Mouse (Mus musculus): Measurements from ENCODE around the gene Nppa.
"Not testable (repeated sequence)": the region's sequence is repeated elsewhere in the genome, so short reads cannot be mapped to it uniquely, and the experiment has no call there.

Nppa gene

GRCm38 (mm10) chr4:148011332-148011731, 10.8 kb downstream of the Nppa start:
- no peak for DNase-seq (ENCODE audit: extremely low spot score)

GRCm38 (mm10) chr4:148012216-148012615, 11.7 kb downstream of the Nppa start:
- DNase-seq (ENCODE audit: extremely low spot score) = no peak

DNA sequence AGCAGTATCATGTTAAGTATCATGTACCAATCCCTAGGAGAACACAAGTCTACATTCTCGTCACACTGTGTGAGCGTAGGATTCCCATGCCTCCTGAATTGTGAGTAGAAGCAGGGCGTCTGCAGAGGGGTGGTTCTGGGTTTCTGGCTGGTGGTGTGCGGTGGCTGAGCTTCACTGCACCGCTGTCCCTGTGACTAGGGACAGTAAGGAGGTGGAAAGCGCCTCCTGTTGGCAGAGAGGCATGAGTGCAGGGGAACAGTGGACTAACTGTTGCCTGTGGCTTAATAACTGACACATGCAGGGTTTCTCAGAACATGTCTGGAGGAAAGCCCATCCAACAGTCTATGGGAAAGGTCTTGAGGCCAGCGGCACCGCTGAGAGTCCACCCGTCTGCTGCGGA, 14.9 kb downstream of the Nppa start:
- no peak for DNase-seq (ENCODE audit: extremely low spot score)

DNA sequence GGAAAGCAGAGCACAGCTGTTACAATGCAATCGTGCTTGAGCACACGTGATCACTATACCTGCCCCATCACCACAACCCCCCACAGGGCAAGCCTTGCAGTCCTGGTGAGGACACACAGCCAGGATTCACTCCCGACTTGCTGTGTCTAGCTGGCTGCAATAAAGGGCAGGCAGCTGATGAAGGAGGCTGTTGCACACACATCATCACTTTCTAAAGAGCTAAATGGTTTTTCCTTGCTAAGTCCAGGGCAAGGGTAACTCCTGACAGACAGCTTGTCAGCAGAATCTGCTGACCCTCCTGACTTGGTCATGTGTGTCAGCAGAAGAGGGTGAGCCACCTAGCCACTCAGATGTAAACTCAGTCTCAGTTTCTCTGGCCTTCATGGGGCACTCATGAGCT, 16.5 kb downstream of the Nppa start:
- no peak for DNase-seq (ENCODE audit: extremely low spot score)

- DNase-seq (ENCODE audit: extremely low spot score) = no peak
Measured at GRCm38 (mm10) chr4:148018410-148018809, 17.9 kb downstream of the Nppa start.

DNA sequence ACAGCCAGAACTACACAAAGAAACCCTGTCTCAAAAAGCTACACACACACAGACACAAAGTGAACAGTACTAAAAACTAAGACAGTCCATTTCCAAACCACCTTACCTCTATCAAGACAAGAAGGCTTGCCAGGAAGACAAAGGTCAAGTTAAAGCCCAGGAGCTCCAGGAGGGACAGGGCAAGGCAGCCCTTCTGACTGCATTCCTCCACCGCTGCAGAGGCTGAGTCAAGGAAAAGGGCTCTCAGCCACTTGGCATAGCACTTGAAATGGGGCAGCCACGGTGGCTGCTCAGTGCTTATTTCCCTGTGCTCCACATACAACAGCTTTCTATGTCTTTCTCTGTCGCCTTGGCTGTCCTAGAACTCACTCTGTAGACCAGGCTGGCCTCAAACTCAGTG, 23.5 kb downstream of the Nppa start:
- no peak for DNase-seq (ENCODE audit: extremely low spot score)

DNA sequence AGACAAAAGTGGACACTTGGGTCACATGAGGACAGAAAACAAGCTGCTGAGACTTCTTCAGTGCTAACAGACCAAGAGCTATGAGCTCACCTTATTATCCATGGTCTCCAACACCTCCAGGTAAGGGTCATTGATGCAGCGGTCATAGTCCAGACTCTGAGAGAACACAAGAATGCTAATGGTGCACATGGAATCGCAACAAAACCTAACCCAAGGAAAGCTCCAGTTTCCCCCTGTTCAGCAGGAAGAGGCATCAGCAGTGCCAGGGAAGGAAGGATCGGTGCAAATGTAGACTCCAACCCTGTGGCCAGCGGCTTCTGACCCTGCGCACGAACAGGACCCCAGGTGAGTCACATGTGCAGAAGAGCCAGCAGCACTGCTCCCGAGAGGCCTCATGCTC, 28.8 kb downstream of the Nppa start:
- DNase-seq (ENCODE audit: extremely low spot score) = no peak

- DNase-seq (ENCODE audit: extremely low spot score) = no peak
Measured at GRCm38 (mm10) chr4:148030506-148030905, 30.0 kb downstream of the Nppa start.

- no peak for DNase-seq (ENCODE audit: extremely low spot score)
Measured at GRCm38 (mm10) chr4:148033858-148034410, 33.4 kb downstream of the Nppa start.

DNA sequence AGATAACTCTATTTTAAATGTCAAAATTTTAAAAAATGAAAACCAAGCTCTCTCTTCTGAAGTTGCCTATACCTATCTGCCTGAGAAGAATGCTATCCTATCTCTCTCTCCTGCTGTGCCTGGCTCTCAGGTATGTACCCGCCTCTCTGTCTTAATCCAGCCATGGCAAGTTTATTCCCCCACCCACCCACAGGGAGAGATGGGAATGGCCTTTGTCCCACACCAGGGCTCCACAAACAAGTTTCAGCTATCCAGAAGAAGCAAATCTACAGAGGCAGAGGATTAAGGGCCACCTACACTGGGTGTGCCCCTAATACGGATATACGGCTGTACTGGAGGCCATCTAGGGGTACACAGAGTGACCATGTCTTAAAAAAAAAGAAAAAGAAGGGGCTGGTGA, 34.9 kb downstream of the Nppa start:
- DNase-seq (ENCODE audit: extremely low spot score) = no peak

GRCm38 (mm10) chr4:148038079-148038599, 37.6 kb downstream of the Nppa start:
- no peak for DNase-seq (ENCODE audit: extremely low spot score)

DNA sequence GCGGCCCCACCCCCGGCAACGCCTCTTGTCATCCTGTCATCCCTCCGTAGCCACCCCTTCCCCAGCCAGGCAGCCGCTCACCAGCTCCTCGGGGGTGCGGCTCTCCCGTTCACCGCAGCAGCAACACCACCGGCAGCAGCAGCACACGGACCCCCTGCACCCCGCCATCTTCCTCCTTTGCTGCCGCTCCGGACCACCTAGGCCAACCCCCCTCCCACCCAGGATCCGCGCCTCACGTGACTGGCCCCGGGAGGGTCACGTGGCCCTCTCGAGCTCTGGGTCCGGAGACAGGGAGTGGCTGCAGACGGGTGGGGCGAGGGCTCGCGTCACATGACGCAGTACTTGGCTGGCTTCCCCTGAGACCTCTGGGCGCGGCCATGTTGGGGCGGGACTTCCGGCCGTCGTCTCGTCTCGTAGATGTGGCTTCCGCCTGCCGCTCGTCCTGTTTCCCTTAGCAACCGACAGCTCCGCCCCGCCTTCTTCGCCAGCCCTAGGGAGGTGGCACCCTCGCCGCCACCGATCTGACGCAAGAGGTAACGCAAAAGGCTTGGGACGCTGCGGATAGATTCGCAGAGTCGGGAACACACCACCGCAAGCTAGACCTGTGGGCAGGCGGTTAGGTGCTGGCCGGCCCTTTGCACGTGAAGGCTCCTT, 38.2 kb downstream of the Nppa start, which contains the start of the genes Clcn6 and Mthfr:
Gene Clcn6, minus strand, starts transcription at position 222 of the 654 bp plus-strand sequence.
Gene Mthfr, plus strand, starts transcription at position 478 of the 654 bp plus-strand sequence.
- peak; percentile 98 for DNase-seq (ENCODE audit: extremely low spot score)

DNA sequence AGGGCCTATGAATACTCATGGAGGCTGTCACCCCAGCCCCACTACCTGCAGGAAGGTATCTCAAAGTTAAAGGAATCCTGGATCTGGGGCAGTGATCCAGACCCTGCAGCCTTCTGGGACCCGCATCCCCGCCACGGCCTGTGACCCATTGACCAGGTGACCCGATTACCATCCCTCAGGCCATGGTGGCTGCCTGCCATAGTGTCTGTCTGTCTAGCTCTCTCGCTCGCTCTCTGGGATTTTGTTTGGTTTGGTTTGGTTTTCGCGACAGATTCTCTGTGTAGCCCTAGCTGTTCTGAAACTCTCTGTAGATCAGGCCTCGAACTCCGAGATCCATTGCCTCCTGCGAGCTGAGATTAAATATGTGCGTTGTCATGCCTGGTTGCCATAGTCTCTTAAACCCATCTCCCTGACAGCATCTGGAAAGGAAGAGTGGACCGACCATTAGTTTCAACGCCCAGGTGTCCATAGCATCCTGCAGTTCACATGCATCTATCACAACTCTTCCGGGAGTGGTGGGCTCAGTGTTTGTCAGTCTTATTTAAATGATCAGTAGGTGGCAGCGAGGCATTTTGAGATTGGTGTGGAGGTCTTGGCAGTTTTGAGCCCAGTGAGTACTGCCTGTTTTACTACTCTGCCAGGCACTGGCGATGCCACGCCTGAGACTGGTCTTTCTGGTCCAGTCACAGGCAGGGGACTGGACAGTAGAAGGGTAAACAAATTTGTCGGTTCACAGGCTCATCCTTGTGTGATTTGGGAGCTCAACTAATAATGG, 38.9 kb downstream of the Nppa start:
- DNase-seq (ENCODE audit: extremely low spot score) = peak; percentile 23

DNA sequence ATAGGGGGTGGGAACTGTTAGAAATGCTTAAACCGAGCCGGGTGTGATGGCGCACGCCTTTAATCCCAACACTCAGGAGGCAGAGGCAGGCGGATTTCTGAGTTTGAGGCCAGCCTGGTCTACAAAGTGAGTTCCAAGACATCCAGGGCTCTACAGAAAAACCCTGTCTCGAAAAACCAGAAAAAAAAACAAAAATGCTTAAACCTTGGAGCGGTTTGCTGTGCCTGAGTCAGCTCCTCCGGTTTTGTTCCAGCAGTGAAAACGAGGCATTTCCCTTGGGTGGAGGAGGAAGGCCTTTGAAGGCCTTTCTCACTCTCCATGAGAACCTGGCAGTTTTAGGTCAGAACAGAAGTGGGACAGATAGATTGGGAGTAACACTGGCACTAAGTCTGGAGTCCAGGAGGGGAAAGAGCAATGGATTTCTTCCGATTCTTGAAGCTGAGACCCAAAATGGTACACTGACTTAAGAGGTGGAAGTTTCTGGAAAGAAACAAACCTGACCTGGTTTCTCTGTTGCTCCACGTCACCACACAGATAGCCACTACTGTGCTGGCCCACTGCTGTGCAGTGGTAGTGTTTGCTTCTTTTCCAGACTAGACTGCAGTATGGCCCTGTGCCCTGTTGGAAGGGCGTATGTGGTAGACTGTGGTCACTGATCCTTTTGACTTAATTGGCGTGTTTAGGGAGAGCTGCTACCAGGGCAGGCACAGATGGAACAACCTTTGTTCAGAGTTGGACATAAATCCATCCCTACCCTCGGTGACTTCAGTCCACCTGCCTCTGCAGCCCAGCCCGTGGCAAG, 39.7 kb downstream of the Nppa start:
- DNase-seq (ENCODE audit: extremely low spot score) = no peak

DNA sequence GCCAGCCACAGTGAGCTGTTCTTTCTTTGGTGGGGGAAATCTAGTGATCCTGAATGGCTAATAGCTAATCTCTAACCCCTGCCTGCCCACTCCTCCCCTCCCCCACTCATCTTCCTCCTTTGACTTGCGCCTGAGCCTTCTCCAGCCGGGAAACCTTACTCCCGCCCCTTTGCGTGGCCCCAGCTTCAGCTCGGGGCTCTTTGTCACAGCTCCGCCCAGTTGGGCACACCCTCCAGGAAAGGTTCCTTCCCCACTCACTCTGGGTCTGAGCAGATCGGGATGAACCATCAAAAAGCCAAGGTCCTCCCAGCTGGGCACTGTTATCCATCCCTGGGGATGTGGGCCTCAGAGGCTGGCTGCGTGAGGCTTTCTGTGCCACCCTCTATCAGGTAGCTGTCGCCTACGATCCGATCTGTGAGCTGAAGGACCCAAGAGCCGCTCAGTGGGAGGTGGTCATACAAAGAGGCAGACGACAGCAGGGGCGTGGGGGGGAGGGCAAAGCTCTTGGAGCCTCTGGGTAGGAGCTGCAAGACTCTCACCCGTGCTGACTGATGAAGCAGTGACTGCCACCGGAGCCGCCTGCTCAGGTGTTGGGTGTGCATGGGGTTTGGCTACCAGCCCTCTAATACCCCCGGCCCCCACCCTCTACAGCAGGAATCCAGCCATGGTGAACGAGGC, 40.5 kb downstream of the Nppa start:
- peak; percentile 85 for DNase-seq (ENCODE audit: extremely low spot score)

GRCm38 (mm10) chr4:148041611-148042191, 41.2 kb downstream of the Nppa start:
- peak; percentile 56 for DNase-seq (ENCODE audit: extremely low spot score)

DNA sequence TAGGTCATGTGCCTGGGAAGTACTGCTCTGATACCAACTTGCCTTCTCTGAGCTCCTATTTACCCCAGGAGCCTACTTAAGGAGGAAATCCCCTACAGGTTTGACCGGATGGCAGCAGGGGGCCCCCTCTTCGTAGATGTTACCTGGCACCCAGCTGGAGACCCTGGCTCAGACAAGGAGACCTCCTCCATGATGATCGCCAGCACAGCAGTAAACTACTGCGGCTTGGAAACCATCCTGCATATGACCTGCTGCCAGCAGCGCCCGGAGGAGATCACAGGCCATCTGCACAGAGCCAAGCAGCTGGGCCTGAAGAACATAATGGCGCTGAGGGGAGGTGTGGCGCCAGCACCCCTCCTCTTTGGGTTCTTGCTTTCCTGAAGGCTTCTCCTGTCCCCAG, 42.8 kb downstream of the Nppa start:
- not testable (repeated sequence) for DNase-seq (ENCODE audit: extremely low spot score)

DNA sequence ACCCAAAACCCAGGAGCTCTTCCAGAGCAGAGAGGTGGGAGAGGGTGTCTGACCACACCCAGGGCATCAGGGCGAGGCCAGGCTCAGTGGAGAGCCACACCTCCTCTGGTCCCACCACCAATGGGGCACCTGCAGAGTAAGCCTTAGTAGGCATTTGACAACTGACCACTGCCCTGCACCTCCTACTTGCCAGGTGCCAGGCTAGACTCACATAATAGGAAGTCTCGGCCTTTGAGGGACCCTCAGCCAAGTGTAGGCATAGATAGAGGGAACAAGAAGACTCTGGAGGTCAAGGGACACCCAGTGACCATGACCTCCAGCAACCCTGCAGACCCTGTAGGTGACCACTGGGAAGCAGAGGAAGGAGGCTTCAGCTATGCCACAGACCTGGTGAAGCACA, 43.6 kb downstream of the Nppa start:
- DNase-seq (ENCODE audit: extremely low spot score) = no peak

DNA sequence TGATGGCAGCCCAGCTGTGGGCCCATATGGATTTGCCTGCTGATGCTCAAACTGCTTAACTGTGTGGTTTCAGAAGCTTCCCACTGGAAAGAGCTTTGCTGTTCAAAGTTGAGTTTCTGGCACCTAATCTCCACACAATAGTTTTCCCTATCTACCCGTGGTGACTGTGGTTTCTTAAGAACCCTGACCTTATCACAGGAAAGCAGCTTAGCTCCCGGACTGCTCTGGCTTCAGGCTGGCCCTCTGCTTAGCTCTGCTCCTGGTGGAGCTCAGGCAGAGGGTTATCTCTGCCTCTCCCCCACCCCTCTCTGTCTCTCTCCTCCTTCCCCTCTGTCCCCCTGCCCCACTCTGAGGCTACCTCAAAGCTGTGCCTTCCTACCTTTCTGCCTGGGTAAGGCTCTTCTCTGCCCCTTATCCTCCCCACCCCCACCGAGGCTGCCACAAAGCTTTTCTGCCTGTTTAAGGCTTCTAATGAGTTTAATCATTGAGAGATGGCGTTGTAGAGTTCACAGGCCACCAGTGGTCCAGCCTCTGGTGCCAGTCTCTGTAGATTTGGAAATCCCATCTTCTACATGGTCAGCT, 46.0 kb downstream of the Nppa start:
- DNase-seq (ENCODE audit: extremely low spot score) = no peak

- not testable (repeated sequence) for DNase-seq (ENCODE audit: extremely low spot score)
Measured at GRCm38 (mm10) chr4:148050396-148050914, 49.9 kb downstream of the Nppa start.
